Mouse (Mus musculus): Measurements from ENCODE around the gene Gm10134.
"Not testable (repeated sequence)": the region's sequence is repeated elsewhere in the genome, so short reads cannot be mapped to it uniquely, and the experiment has no call there.

Gene Gm10134

DNA sequence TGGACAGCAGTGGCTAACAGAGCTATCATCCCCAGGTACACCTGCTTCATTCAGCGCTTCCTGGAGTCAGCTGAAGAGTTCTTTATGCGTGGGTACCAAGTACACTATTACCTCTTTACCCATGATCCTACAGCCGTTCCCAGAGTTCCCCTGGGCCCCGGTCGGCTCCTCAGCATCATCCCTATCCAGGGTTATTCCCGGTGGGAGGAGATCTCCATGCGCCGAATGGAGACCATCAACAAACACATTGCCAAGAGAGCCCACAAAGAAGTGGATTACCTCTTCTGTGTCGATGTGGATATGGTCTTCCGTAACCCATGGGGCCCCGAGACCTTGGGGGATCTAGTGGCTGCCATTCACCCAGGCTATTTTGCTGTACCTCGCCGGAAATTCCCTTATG lies 1.2 kb upstream of the Gm10134 start:
- no peak for DNase-seq (ENCODE audit: low spot score)

DNA sequence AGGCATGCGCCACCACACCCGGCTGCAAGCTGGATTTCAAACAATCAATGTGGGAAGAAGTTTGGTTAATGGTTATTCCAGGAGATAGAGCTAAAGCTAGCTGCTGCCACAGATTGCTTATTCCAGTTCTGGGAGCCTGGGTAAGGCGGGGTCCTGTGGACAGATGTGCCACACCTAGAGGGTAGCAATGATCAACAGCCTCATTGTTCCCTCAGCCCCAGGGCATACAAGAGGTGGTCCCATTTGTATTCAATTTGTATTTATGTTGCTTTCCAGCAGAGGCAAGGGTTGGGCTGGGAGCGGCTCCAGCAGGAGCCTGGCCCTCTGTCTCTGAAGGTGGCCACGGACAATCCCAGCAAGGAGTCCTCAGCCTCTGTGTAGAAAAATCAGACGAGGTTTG lies 396 bp downstream of the Gm10134 start:
- no peak for DNase-seq (ENCODE audit: low spot score)

DNA sequence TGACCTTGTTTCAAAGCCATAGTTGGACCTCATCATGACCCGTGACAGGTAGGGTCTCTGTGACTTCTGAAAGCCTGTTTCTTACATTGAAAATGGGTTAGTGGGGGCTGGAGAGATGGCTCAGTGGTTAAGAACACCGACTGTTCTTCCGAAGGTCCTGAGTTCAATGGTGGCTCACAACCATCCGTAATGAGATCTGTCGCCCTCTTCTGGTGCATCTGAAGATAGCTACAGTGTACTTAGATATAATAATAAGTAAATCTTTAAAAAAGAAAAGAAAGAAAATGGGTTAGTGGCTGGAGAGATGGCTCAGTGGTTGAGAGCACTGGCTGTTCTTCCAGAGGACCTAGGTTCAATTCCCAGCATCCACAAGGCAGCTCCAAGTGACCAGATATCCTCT lies 5.7 kb downstream of the Gm10134 start:
- not testable (repeated sequence) for DNase-seq (ENCODE audit: low spot score)

DNA sequence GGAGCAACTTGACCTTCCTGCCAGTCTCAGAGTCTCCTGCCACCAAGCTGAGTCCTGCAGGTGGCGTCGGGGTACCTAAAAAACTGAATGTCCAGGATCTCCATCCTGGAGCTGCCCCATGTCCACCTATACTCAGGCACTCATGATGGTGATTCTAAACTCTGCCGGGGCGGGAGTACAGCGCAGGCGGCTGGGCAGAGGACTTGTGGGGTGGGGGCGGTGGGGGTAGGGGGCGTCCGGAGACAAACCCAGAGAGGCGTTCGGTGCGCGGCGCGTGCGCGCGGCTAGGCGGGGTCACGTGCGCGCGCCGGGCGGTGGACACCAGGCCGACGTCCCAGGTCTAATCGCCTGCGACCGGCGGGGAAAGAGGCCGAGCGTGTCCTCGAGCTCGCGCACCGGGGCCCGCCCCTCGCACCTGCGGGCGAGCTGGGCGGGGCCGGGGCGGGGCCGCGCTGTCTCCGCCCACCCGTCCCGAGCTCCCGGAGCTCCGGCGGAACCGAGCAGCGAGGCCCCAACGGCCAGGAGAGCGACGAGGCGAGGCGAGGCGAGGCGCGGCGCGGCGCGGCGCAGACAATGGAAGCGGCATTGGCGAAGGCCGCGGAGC lies 7.0 kb downstream of the Gm10134 start, which contains the start of gene Ralgds:
Gene Ralgds (plus strand): TSS at position 328 of the 604 bp plus-strand sequence.
- DNase-seq (ENCODE audit: low spot score), result no peak

DNA sequence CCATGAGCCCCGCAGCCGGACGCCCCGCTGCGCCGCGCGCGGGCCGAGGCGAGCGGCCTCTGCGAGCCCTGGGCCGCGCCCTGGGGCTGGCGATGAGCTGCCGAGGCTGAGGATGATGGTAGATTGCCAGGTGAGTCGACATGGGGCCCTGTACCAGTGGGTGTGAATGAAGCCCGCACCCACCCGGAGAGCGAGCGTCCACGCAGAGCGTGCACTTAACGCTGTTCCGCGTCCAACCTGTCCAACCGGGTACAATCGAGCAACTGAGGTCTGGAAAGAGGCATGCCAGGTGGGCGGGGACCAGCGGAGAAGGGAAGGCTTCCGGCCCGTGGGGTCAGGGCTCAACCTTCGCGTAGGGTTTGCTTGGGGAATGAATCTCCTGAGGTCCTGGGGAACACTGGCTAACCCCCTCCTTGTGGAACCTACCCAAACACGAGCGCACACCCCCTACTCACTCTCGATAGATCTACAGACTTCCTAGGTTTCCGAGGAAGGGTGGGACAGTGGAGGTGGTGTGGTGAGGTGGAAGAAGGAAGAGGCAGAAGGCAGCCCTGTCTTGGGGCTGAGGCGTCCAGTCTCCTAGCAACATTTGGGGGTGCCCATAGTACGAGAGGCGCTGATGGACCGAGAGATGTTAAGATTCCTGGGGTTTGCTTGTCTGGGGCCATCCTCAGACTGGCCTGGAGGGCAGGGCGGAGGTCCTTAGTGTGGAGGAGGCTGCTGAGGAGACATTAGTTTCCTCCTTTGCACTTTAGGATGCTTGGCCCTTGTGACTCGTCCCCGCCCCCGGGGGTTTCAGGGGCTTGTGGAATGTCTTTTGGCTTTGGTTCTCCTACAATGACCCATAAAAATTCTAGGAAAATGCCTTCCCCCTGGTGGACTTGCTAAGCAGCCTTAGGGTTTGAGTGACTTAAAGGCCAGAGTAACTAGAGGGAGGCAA lies 7.8 kb downstream of the Gm10134 start:
- no peak for DNase-seq (ENCODE audit: low spot score)

DNA sequence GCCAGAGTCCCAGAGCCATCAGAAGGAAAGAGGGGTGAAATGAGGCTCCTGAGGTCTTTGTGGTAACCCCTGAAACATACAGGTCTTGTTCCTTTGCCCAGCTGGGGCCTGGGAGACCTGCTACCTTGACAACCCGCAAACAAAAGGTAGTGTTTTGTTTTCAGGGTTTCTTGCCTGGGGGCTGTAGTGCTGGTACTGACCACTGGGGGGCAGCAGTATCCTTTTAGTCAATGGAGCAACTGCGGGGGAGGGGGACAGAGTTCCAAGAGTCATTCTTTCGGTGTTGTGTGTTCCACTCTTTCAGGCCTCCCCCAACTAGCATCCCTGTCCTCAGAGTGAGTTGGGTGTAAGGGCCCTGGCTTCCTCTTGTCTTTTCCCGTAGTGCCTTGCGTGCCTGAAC lies 8.6 kb downstream of the Gm10134 start:
- DNase-seq (ENCODE audit: low spot score), result peak; percentile 81

DNA sequence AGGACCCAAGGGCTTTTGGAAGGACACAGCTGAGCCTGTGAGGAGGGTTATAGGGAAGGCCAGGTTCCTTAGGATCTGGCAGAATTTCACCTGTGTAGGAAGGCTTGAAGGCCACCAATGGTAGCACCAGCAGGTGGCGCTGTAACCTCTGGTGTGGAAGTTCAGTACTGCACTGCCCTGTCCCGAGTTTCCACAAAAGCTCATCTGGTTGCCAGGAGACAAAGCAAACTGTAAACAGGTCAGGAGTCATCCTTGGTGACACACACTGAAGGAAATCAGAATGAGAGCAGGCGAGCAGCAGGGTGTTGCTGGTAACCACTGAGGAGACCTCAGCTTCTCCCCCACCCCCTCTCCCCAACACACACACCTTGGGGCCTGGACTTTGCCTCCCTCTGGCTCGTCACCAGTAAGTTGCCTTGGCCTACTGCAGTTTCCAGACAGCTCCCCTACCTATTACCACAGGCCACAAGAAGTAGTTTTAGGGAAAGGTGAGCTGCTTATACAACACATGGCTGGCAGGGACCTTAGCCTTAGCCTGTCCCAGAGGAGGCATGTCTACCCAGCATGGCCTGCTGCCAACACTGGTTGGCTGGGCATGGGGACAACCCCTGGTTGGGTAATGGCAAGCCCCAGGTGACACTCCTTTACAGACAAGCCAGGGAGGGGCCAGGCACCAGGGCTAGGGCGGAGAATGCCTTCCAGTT lies 11.5 kb downstream of the Gm10134 start:
- no peak for DNase-seq (ENCODE audit: low spot score)

DNA sequence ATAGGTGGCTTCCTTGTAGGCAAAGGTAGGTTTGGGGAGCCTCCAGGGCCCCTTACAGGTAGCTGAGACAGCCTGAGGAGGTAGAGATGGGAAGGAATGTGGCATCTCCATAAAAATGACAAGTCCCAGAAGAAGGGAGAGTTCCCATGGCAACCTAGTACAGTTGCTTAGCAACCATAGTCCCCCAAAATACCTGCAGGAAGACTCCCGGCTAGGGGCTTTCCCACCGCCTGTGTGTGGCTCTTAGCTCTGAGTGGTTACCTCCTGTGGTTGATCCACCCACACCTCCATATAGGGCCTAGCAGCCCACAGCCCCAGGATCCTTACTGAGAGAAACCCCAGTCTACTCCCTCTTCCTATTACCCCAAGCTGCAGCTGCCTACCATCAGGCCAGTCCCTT lies 12.3 kb downstream of the Gm10134 start:
- no peak for DNase-seq (ENCODE audit: low spot score)

DNA sequence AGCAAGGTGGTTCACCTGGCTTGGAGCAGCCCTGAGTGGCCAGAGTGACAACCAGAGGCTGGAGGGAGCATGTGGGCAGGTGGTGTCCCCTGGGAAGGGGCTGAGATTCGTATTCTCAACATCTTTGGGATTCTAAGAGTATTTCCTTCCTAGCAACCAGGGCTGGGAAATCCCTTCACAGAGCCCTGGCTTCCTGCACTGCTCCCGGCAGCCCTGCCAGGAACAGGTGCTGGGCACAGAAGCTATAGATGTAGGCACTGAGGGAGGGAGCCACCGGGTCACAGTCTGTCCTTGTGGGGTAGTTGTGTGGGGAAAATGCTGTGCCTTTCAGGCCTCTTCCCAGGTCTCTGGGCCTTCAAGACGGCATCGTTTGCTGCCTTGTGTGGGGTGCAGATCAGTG lies 14.7 kb downstream of the Gm10134 start:
- no peak for DNase-seq (ENCODE audit: low spot score)

DNA sequence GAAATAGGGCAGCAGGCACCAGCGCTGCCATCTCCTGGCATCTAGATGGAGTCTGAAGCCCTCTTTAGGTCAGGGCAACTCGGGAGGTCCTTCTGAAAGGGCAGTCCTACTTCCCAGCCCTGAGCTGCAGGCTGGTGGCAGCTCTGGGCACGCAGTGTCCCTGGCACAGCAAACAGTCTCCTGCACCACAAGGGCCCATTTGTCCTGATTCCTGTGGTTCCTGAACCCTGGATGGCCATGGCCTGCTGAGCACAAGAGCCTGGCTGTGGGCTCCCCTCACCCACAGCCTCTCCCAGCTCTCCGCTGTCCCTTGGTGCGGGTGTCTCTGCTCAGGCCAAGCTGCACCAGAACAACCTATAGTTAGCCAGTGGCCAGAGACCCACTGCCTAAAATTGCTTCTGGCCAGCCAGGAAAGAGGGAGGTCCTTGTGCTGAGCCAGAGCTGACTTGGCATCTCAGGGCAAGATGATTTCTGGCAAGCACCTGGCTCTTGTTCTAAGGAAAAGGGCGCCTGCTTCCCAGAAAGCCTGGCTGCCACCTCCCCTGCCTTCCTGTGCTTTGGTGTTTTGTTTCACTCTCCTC lies 15.8 kb downstream of the Gm10134 start:
- DNase-seq (ENCODE audit: low spot score), result no peak

DNA sequence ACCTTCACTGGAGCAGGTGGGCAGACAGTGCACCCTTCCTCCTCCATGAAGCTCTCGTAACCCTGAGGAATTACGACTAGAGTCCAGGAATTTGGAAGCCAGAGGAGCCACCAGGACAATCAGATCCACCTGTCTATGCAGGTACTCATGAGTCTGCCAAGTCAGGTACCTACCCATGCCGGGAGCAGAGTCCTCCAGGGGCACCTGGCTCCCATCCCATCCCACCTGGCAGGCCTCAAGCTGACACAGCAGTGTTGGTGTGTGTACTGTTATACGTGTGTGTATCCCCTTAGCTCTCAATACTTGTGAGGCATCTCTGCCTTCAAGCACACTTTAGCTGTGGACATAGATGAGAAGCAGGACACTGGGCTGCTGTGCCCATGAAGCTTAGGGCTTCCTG lies 16.3 kb downstream of the Gm10134 start:
- no peak for DNase-seq (ENCODE audit: low spot score)

DNA sequence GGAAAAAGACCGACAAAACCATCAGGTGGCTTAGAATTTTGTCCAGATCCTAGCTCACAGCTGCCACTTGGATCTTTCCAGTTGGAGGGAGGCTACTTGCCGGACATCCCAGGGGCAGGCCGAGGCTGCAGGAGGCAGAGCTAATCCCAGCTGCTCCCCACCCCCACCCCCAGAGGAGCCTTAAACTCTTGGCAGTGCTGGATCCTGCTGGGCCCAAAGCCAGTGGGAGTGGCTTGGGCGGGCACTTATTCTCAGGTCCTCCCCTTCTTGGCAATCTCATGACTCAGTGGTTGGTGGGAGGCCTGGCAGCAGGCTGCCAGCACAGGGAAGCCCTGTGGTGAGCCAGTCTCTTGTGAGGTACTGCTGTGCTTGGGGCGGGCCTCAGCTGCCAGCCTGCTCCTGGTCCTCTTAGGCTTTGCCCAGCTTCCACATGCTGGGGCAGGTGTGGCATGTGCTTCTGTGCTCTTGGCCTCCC lies 17.8 kb downstream of the Gm10134 start:
- DNase-seq (ENCODE audit: low spot score), result peak; percentile 74

DNA sequence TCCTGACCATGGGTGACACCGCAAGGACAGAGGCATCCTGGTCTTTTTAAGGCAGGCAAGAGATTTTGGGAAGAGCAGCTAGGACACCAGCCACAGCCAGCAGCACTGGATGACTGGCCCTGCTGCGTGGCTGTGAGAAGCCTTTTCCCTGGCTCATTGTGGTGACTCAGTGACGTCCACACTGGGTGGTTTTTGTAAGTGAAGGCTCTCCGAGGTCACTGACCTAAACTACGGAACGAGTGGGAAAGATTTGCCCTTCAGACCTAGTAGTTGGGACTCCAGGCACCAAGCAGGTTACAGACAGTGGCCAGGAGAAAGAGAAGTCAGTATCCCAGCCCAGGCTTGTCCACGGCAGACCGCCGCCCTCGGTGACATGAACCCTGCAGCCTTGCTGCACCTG lies 18.5 kb downstream of the Gm10134 start:
- no peak for DNase-seq (ENCODE audit: low spot score)

DNA sequence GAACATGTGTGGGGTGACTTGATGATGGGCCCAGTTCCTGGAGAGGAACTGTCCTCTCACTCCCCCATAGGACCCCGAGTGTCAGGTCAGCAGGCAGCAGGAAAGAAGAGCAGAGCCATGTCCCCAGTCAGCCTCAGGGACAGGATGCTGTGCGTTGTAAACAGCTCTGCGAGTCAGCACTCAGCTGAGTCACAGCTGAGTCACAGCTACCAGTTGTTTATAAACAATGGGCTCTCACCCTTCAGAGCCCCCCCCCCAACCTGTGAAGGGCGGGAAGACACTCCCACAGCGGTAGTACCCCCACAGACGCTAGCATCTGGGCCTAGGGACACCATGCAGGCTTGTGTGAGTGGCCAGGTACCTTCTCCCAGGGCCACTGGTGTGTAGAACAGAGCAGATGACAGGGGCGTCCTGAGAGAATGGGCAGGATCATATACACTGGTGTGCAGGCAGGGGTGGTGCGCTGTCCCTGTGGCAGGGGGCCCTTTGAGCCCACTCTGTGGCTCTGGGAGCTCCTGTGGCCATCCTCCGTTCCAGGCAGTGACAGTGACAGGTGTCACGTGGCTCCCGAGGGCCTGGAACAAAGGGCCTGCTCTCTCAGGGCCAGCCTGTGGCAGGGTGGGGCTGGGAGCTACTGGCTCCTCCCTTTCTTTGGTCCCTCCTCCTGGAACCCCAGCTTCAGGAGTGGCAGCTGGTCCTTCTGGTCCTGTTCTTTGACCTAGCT lies 19.5 kb downstream of the Gm10134 start:
- DNase-seq (ENCODE audit: low spot score), result no peak

DNA sequence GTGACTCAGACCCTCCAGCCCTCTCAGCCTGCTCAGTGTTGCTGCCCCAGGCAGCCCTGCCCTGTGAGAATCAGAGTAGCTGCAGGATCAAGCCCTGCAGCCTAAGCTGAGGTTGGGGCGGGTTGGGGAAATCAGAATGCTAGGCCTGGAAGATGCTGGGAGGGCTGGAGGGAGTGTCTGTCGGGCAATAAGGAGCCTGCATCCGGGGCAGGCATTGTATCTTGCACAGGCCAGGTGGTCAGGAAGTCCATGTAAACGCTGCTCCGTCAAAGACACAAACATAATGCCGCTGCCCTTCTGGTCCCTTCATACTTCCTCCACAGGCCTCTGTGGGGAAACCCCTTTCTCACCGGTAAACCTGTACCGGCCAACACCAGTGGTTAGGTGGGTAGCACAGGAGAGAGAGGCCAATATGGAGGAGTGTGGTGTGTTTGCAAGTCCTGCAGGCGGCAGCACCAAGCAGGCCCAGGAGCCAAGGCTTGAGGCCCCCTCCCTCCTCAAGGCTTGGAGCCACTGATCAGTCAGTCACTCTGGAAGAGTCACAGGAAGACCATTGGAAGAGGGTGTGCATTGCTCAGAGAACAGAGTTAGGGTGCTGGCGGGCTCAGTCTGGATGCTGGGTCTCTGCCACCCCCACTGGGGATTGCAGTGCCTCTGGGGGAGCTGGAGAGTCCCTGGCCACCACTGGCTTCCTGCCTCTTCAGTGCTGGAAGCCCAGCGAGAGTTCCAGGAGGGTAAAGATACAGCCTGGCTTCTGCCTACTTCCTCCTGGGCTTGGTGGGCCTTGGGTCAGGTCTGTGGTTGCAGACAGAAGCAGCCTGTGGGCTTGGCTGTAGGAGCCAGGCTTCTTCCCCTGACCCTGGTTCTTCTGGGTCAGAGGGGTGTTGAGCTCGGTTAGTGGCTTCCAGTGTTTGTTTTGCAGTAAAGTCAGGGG lies 20.3 kb downstream of the Gm10134 start:
- no peak for DNase-seq (ENCODE audit: low spot score)

DNA sequence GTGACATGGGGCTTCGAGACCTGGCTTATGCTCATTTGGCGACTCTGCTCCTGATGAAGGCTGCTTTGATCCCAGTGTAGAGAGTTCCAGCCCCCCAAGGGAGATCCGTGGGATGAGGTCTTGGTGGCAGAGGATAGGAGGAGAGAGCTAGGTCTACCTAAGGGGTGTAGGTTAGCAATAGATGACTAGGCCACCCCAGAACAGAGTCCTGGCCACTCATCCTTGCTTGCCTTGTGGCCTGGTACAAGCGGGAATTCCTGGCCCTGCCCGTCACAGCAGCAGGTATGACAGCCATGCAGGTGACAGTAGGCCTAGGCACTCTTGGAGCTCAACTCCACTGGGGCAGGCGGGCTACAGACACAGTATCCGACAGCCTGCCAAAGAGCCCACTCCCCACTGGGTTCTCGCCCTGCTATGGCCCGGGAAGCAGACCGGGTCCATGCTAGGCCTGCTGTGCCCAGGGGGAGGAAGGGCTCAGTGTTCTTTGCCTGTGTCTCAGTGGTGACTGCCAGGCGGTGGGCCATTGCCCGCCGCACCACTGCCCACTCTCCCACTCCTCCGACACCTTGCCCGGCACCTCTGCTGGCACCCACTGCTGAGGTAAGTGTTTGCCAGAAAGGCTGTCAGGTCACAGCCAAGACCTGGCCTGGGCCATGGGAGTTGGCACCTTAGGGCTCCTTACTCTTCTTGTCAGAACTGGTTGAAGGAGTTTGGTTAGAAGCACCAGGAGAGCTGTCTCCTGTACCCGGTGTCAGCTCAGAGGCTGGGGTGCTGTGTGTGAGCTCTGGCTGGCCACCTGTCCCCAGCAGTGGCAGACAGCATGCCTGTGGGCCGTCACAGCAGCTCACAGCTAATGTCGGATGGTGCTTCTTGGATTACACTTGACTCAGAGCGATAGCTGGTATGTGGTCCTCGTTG lies 21.8 kb downstream of the Gm10134 start:
- no peak for DNase-seq (ENCODE audit: low spot score)

DNA sequence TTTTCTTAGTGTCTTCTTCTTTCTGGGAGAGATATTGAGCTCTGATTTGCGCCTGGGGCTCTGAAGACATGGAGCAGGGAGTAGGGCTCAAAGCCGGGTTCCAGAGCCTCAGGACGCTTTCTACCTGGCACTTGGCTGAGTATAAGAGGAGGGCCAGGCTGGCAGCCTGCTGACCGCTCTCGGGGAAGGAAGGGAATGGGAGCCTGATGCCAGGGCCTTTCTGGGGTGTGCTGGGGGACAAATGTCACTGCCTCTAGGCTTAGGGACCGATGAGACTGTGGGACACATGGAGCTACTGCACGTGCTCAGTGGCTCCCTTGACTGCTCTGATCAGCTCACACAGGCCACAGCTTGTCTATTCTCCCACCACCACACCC lies 22.4 kb downstream of the Gm10134 start:
- no peak for DNase-seq (ENCODE audit: low spot score)

DNA sequence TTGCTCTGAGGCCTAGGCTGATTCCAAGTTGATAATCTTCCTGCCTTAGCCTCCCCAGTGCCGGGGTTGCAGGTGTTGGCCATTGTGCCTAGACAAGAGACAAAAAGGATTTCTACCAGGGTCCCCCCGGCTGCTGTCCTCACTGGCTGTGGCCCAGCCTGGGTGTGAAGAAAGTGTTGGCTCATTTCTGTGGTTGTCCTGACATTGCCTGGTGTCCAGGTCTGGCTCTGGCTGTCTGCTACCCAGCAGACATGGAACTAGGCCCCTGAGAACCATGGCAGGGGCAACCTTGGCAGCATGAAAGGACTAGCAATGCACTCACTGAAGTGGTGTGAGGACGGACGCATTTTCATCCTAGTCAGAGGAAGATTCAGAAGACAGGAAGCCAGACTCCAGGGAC lies 24.0 kb downstream of the Gm10134 start:
- no peak for DNase-seq (ENCODE audit: low spot score)

DNA sequence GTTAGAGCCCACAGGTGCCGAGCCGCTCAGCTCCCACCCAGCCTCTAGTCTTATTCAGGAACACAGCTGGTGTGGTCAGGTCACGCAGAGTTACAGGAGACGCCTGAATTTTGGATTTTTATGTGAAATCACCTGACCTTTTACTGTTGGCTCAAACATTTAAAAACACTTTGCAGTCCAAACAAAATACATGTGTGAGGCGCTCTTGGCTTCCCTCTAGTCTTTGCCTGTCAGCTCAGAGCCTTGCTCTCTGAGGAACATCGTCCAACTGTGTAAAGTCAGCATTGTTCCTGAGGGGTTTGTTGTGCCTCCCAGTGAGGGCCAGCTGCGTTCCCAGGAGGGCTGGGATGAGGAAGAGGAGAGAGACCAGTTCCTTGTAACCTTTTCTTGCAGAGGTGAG lies 24.4 kb downstream of the Gm10134 start:
- no peak for DNase-seq (ENCODE audit: low spot score)
